Mouse (Mus musculus) hindbrain, embryonic 14.5 days (tissue): ENCODE measurements around the gene Usp47. TPM values are rescaled to one million over a fixed set of nuclear protein-coding genes. Genes with fewer than 3 reads are reported as not detected.

Experiments used
- ATAC-seq: fragments of 200-750 bp; cut with Nextera tagmentation; 2 replicates; pipeline ENCODE4 v1.8.0; 2017; ENCODE audit warnings: moderate number of reproducible peaks, mild to moderate bottlenecking, moderate TSS enrichment, moderate library complexity; ENCODE audit not compliant: low FRiP score
- DNase-seq: peaks from one replicate; pipeline ENCODE4 v3.0.0-alpha.2; 2015; ENCODE audit warnings: low spot score
- H3K27ac ChIP-seq: fragments of 300-500 bp; sonication (generic); 2 replicates; pipeline ENCODE4 v1.5.1; 2014; ENCODE audit warnings: mild to moderate bottlenecking, moderate library complexity
- H3K27me3 ChIP-seq: fragments of 300-500 bp; sonication (generic); 2 replicates; pipeline ENCODE4 v1.6.1; 2014; ENCODE audit warnings: mild to moderate bottlenecking, low read length, mixed read lengths; ENCODE audit not compliant: control insufficient read depth, insufficient read depth
- H3K36me3 ChIP-seq: fragments of 300-500 bp; sonication (generic); replicated peaks from 2 replicates; pipeline ENCODE4 v1.6.1; 2014; ENCODE audit not compliant: control insufficient read depth, insufficient read depth
- H3K4me1 ChIP-seq: fragments of 300-500 bp; sonication (generic); replicated peaks from 2 replicates; pipeline ENCODE4 v1.6.1; 2014; ENCODE audit warnings: antibody characterized with exemption, low read length, mixed read lengths; ENCODE audit not compliant: control insufficient read depth, insufficient read depth
- H3K4me2 ChIP-seq: fragments of 300-500 bp; sonication (generic); replicated peaks from 2 replicates; pipeline ENCODE4 v1.6.1; 2014; ENCODE audit warnings: mild to moderate bottlenecking, moderate library complexity
- H3K4me3 ChIP-seq: fragments of 300-500 bp; sonication (generic); replicated peaks from 2 replicates; pipeline ENCODE4 v1.5.1; 2014; ENCODE audit warnings: mild to moderate bottlenecking, low read length
- H3K9ac ChIP-seq: fragments of 300-500 bp; sonication (generic); 2 replicates; pipeline ENCODE4 v1.6.1; 2014
- H3K9me3 ChIP-seq: fragments of 300-500 bp; sonication (generic); 2 replicates; pipeline ENCODE4 v1.6.1; 2016; ENCODE audit warnings: low read length; ENCODE audit not compliant: control insufficient read depth
- WGBS: fragments of 180-500 bp; shearing (Covaris S2); extraction: QIAGEN DNeasy Blood & Tissue Kit; methylation state at CpG from one replicate; pipeline ENCODE4 v1.1.7; 2014; 5-methylcytosine and 5-hydroxymethylcytosine counted together
- polyA plus RNA-seq: library from polyadenylated mRNA; unstranded; fragments of >200 nt; fragmentation: Nextera tagmentation; extraction: Ambion mirVana; gene quantifications from 2 replicates; pipeline ENCODE4 v1.2.1, GENCODE M21; 2014

Usp47 gene
- polyA plus RNA-seq, 1 experiment from 2014 or later = 94.8 TPM

- Histone ChIP-seq H3K27ac (no peak overlapping the region), H3K4me3 (no peak overlapping the region), H3K9me3 (no peaks in the 10 kb centered on the region), H3K27me3 (no peaks in the 10 kb centered on the region), H3K4me2 (no peak overlapping the region), H3K4me1 (peaks cover 4% of the 10 kb centered on the region), H3K36me3 (no peaks in the 10 kb centered on the region), H3K9ac (no peak overlapping the region)
- no peak for DNase-seq
- WGBS = 80% methylated on average over 11 of the region's 11 CpGs
- no peak for ATAC-seq
Observed at GRCm38 (mm10) chr7:112138509-112139405, 115.5 kb downstream of the Usp47 start.

GRCm38 (mm10) chr7:112140725-112141124, 117.4 kb downstream of the Usp47 start:
- Histone ChIP-seq H3K27ac (no peak overlapping the region), H3K4me1 (peaks cover 4% of the 10 kb centered on the region), H3K4me3 (no peak overlapping the region), H3K9me3 (no peaks in the 10 kb centered on the region), H3K36me3 (no peaks in the 10 kb centered on the region), H3K4me2 (no peak overlapping the region), H3K9ac (no peak overlapping the region), H3K27me3 (no peaks in the 10 kb centered on the region)
- no peak for ATAC-seq
- no peak for DNase-seq
- 91% methylated on average over 2 of the region's 2 CpGs for WGBS

- Histone ChIP-seq H3K36me3 (no peaks in the 10 kb centered on the region), H3K9ac (no peak overlapping the region), H3K4me3 (no peak overlapping the region), H3K4me1 (peaks cover 4% of the 10 kb centered on the region), H3K27me3 (no peaks in the 10 kb centered on the region), H3K9me3 (no peaks in the 10 kb centered on the region), H3K27ac (no peak overlapping the region), H3K4me2 (no peak overlapping the region)
- DNase-seq (no peak), ATAC-seq (no peak)
- 64% methylated on average over 3 of the region's 3 CpGs for WGBS
Observed at GRCm38 (mm10) chr7:112142616-112143015, 119.3 kb downstream of the Usp47 start.

GRCm38 (mm10) chr7:112143090-112143500, 119.8 kb downstream of the Usp47 start:
- H3K4me2 ChIP-seq = no peak overlapping the region
- no peaks in the 10 kb centered on the region for H3K9me3 ChIP-seq
- no peaks in the 10 kb centered on the region for H3K27me3 ChIP-seq
- H3K36me3 ChIP-seq = no peaks in the 10 kb centered on the region
- H3K4me1 ChIP-seq = peaks cover 4% of the 10 kb centered on the region
- H3K9ac ChIP-seq = no peak overlapping the region
- DNase-seq (no peak), ATAC-seq (0 out of 2 replicates have a peak, but pooled peaks have one; percentile 27)
- no peak overlapping the region for H3K27ac ChIP-seq
- WGBS = 39% methylated on average over 7 of the region's 7 CpGs
- no peak overlapping the region for H3K4me3 ChIP-seq

- no peaks in the 10 kb centered on the region for H3K36me3 ChIP-seq
- H3K4me3 ChIP-seq = no peak overlapping the region
- no peak overlapping the region for H3K27ac ChIP-seq
- peaks cover 4% of the 10 kb centered on the region for H3K4me1 ChIP-seq
- H3K9ac ChIP-seq = no peak overlapping the region
- ATAC-seq = no peak; the same call in 1 of the 2 replicates
- no peak for DNase-seq
- no peak overlapping the region for H3K4me2 ChIP-seq
- H3K9me3 ChIP-seq = no peaks in the 10 kb centered on the region
- no peaks in the 10 kb centered on the region for H3K27me3 ChIP-seq
- 28% methylated on average over 4 of the region's 4 CpGs for WGBS
Observed at GRCm38 (mm10) chr7:112143978-112144377, 120.7 kb downstream of the Usp47 start.

- DNase-seq (no peak), ATAC-seq (no peak)
- Histone ChIP-seq H3K9ac (no peak overlapping the region), H3K9me3 (no peaks in the 10 kb centered on the region), H3K27ac (no peak overlapping the region), H3K36me3 (no peaks in the 10 kb centered on the region), H3K4me3 (no peak overlapping the region), H3K4me1 (peaks cover 4% of the 10 kb centered on the region), H3K27me3 (no peaks in the 10 kb centered on the region), H3K4me2 (no peak overlapping the region)
- 62% methylated on average over 11 of the region's 11 CpGs for WGBS
Observed at GRCm38 (mm10) chr7:112144646-112145179, 121.4 kb downstream of the Usp47 start.

GRCm38 (mm10) chr7:112147979-112148378, 124.7 kb downstream of the Usp47 start:
- Histone ChIP-seq H3K9me3 (no peaks in the 10 kb centered on the region), H3K4me2 (no peak overlapping the region), H3K4me3 (no peak overlapping the region), H3K27me3 (no peaks in the 10 kb centered on the region), H3K27ac (no peak overlapping the region), H3K9ac (no peak overlapping the region), H3K36me3 (no peaks in the 10 kb centered on the region), H3K4me1 (peaks cover 3% of the 10 kb centered on the region)
- WGBS = 74% methylated on average over 2 of the region's 2 CpGs
- ATAC-seq (no peak), DNase-seq (no peak)

GRCm38 (mm10) chr7:112149113-112149512, 125.8 kb downstream of the Usp47 start:
- no peaks in the 10 kb centered on the region for H3K36me3 ChIP-seq
- WGBS = 93% methylated on average over 10 of the region's 10 CpGs
- no peak overlapping the region for H3K4me2 ChIP-seq
- ATAC-seq (no peak), DNase-seq (no peak)
- no peak overlapping the region for H3K9ac ChIP-seq
- H3K4me3 ChIP-seq = no peak overlapping the region
- no peak overlapping the region for H3K27ac ChIP-seq
- H3K27me3 ChIP-seq = no peaks in the 10 kb centered on the region
- no peaks in the 10 kb centered on the region for H3K9me3 ChIP-seq
- no peaks in the 10 kb centered on the region for H3K4me1 ChIP-seq

GRCm38 (mm10) chr7:112154445-112154844, 131.1 kb downstream of the Usp47 start:
- Histone ChIP-seq H3K4me2 (no peak overlapping the region), H3K4me3 (no peak overlapping the region), H3K27ac (no peak overlapping the region), H3K27me3 (peaks cover 8% of the 10 kb centered on the region; the same call in 1 of the 2 replicates), H3K4me1 (peaks cover 4% of the 10 kb centered on the region; the same call in 1 of the 2 replicates), H3K9ac (no peak overlapping the region), H3K36me3 (no peaks in the 10 kb centered on the region), H3K9me3 (no peaks in the 10 kb centered on the region)
- DNase-seq (no peak), ATAC-seq (no peak)
- WGBS = 79% methylated on average over 4 of the region's 4 CpGs
